In genomic region chr7:102701915-102702314, GRCm38 (mm10) we compare ENCODE assay signal across 34 mouse cellular contexts. TPM values are rescaled to one million over a fixed set of nuclear protein-coding genes. Genes with fewer than 3 reads are reported as not detected.
"Had no signal": no experiment of that assay in that cellular context is flagged by ENCODE, and none has a peak within 500 bp of the region (broad histone marks: within the 10 kb centered on the region; RNA-seq: fewer than 3 reads in every experiment).

Olfr558 (plus strand) TSS chr7:102702215.

- H3K27ac ChIP-seq: heart, embryonic 13.5 days; heart, embryonic 15.5 days; hindbrain, embryonic 10.5 days; hindbrain, embryonic 12.5 days; hindbrain, embryonic 13.5 days; hindbrain, embryonic 14.5 days; hindbrain, embryonic 15.5 days; hindbrain, postnatal 0 days; intestine, embryonic 15.5 days; kidney, embryonic 15.5 days; kidney, postnatal 0 days; layer of hippocampus, adult 2 months; left cerebral cortex, adult 2 months had no signal

- H3K4me3 ChIP-seq: heart, embryonic 12.5 days; heart, embryonic 13.5 days; heart, embryonic 15.5 days; hindbrain, embryonic 10.5 days; hindbrain, embryonic 12.5 days; hindbrain, embryonic 13.5 days; hindbrain, embryonic 15.5 days; intestine, embryonic 15.5 days; kidney, embryonic 15.5 days; layer of hippocampus, adult 2 months; left cerebral cortex, adult 2 months had no signal

- H3K4me1 ChIP-seq: heart, embryonic 12.5 days; heart, embryonic 13.5 days; heart, embryonic 15.5 days; hindbrain, embryonic 10.5 days; hindbrain, embryonic 12.5 days; hindbrain, embryonic 13.5 days; hindbrain, embryonic 15.5 days; intestine, embryonic 15.5 days; kidney, embryonic 15.5 days had no signal

- DNase-seq: heart, postnatal 10 days; heart, postnatal 14 days; heart, postnatal 36 days; heart, postnatal 4 days; kidney, adult 11 months; kidney, adult 18-20 months; kidney, adult 2 months; kidney, adult 8-10 months; kidney, adult 9 months; kidney, postnatal 10 days; kidney, postnatal 14 days; kidney, postnatal 25 days; kidney, postnatal 36 days; kidney, postnatal 4 days; layer of hippocampus, adult 9-11 months; layer of hippocampus, postnatal 36 days had no signal

RNA-seq across cellular contexts. Expression of gene Olfr558, which starts in this region (rescaled TPM):
- total RNA-seq: hematopoietic stem cell, adult 5-6 weeks; hindbrain, postnatal 0 days had no signal
- polyA plus RNA-seq: heart, embryonic 11.5 days; heart, embryonic 12.5 days; hindbrain, embryonic 11.5 days; inflammation-experienced regulatory T-cells, adult 6 months had no signal
